Mouse (Mus musculus) lung, adult 2 months (tissue): ENCODE measurements around the gene Eif4g3.

Experiments
- CTCF ChIP-seq: fragments of 200-500 bp; IDR thresholded peaks from 2 replicates; pipeline ENCODE4 v1.5.1; 2011; ENCODE audit warnings: mild to moderate bottlenecking, low read length, control low read depth; ENCODE audit not compliant: insufficient read depth
- POLR2A ChIP-seq: fragments of 200-500 bp; IDR thresholded peaks from 2 replicates; pipeline ENCODE4 v1.6.1; 2011; ENCODE audit warnings: low read depth, mild to moderate bottlenecking, control low read depth, low read length, borderline replicate concordance; ENCODE audit errors: extremely low read depth

- TF ChIP-seq POLR2A (no peak), CTCF (no peak)
Measured at GRCm38 (mm10) chr4:138180719-138181118, 187.9 kb downstream of the Eif4g3 start.
